Comparison of ENCODE assay signal across 24 mouse cellular contexts in genomic region chr4:53537539-53537938, GRCm38 (mm10).
"Had no signal": no experiment of that assay in that cellular context is flagged by ENCODE, and none has a peak within 500 bp of the region (broad histone marks: within the 10 kb centered on the region; RNA-seq: fewer than 3 reads in every experiment).

No protein-coding gene starts in this region.

- H3K9me3 ChIP-seq: heart, embryonic 10.5 days; heart, embryonic 12.5 days; hindbrain, embryonic 10.5 days; hindbrain, embryonic 12.5 days; intestine, embryonic 15.5 days; limb, embryonic 13.5 days; limb, embryonic 15.5 days; liver, embryonic 12.5 days had no signal

- H3K27me3 ChIP-seq: heart, embryonic 12.5 days; hindbrain, embryonic 12.5 days; intestine, embryonic 15.5 days; limb, embryonic 13.5 days; limb, embryonic 15.5 days; liver, embryonic 12.5 days had no signal

- DNase-seq: gastrocnemius, adult 2 months; gastrocnemius, postnatal 10 days; gastrocnemius, postnatal 25 days; heart, adult 18-20 months; heart, postnatal 10 days; heart, postnatal 4 days; kidney, adult 18-20 months; kidney, adult 8-10 months; kidney, postnatal 10 days; kidney, postnatal 36 days; layer of hippocampus, postnatal 36 days; left cerebral cortex, postnatal 4 days had no signal

- H3K36me3 ChIP-seq: hindbrain, embryonic 10.5 days; hindbrain, embryonic 12.5 days; intestine, embryonic 15.5 days; limb, embryonic 15.5 days; liver, embryonic 12.5 days had no signal

- H3K4me1 ChIP-seq: heart, embryonic 10.5 days; hindbrain, embryonic 10.5 days; hindbrain, embryonic 12.5 days; limb, embryonic 13.5 days; limb, embryonic 15.5 days had no signal

- H3K27ac ChIP-seq: gastrocnemius, adult 2 months; heart, embryonic 10.5 days; hindbrain, embryonic 10.5 days; hindbrain, embryonic 12.5 days; hindbrain, embryonic 14.5 days; intestine, embryonic 15.5 days; limb, embryonic 13.5 days; limb, embryonic 15.5 days; liver, embryonic 12.5 days had no signal

- ATAC-seq: hindbrain, embryonic 16.5 days; inflammation-experienced regulatory T-cells, adult 6 months; intestine, embryonic 15.5 days; intestine, postnatal 0 days; liver, embryonic 12.5 days had no signal

- H3K4me2 ChIP-seq: heart, embryonic 12.5 days; hindbrain, embryonic 12.5 days; hindbrain, embryonic 14.5 days; intestine, embryonic 15.5 days; limb, embryonic 13.5 days; limb, embryonic 15.5 days; liver, embryonic 12.5 days had no signal

- H3K9ac ChIP-seq: heart, embryonic 12.5 days; hindbrain, embryonic 12.5 days; hindbrain, embryonic 14.5 days; intestine, embryonic 15.5 days; limb, embryonic 13.5 days; limb, embryonic 15.5 days; liver, embryonic 12.5 days had no signal

- H3K4me3 ChIP-seq: gastrocnemius, adult 2 months; heart, embryonic 10.5 days; heart, embryonic 12.5 days; hindbrain, embryonic 10.5 days; hindbrain, embryonic 12.5 days; intestine, embryonic 15.5 days; limb, embryonic 13.5 days; limb, embryonic 15.5 days; liver, embryonic 12.5 days had no signal
